Mouse (Mus musculus) C2C12 (cell line): ENCODE results near the gene Ctf2.

Experiments
- CTCF ChIP-seq: IDR thresholded peaks from one replicate; pipeline ENCODE4 v1.5.1; 2011; ENCODE audit not compliant: control insufficient read depth, insufficient read depth, insufficient read length
- USF1 ChIP-seq: IDR thresholded peaks from one replicate; pipeline ENCODE4 v1.6.1; 2011; ENCODE audit warnings: low read depth, mild to moderate bottlenecking, control low read depth, moderate library complexity

- TF ChIP-seq CTCF (no peak), USF1 (no peak)
Observed at GRCm38 (mm10) chr7:127704598-127704997, 27.4 kb downstream of the Ctf2 start.
